Mouse (Mus musculus) neural tube, embryonic 14.5 days (tissue): ENCODE data around the gene Gusb. TPM values are rescaled to one million over a fixed set of nuclear protein-coding genes. Genes with fewer than 3 reads are reported as not detected.
A peak's percentile ranks its signal among the peaks of the same experiment; 100 is the strongest.

Experiments used
- ATAC-seq: fragments of 200-750 bp; cut with Nextera tagmentation; 2 replicates; pipeline ENCODE4 v1.8.0; 2017; ENCODE audit warnings: low read depth, mild to moderate bottlenecking, moderate TSS enrichment, moderate library complexity
- H3K27ac ChIP-seq: fragments of 300-500 bp; sonication (generic); 2 replicates; pipeline ENCODE4 v1.5.1; 2014; ENCODE audit warnings: low read depth, mild to moderate bottlenecking, control low read depth, low read length, moderate library complexity, mixed read lengths
- H3K27me3 ChIP-seq: fragments of 300-500 bp; sonication (generic); 2 replicates; pipeline ENCODE4 v1.6.1; 2014; ENCODE audit warnings: low read length; ENCODE audit not compliant: control insufficient read depth, insufficient read depth
- H3K36me3 ChIP-seq: fragments of 300-500 bp; sonication (generic); 2 replicates; pipeline ENCODE4 v1.6.1; 2014; ENCODE audit warnings: low read length, mixed read lengths; ENCODE audit not compliant: control insufficient read depth, insufficient read depth
- H3K4me1 ChIP-seq: fragments of 300-500 bp; sonication (generic); 2 replicates; pipeline ENCODE4 v1.6.1; 2014; ENCODE audit warnings: low read length; ENCODE audit not compliant: control insufficient read depth, insufficient read depth
- H3K4me2 ChIP-seq: fragments of 300-500 bp; sonication (generic); 2 replicates; pipeline ENCODE4 v1.6.1; 2014; ENCODE audit warnings: mild to moderate bottlenecking, low read depth, low read length, control low read depth
- H3K4me3 ChIP-seq: fragments of 300-500 bp; sonication (generic); 2 replicates; pipeline ENCODE4 v1.5.1; 2014; ENCODE audit warnings: low read depth, low read length, control low read depth, mixed read lengths
- H3K9ac ChIP-seq: fragments of 300-500 bp; sonication (generic); replicated peaks from 2 replicates; pipeline ENCODE4 v1.6.1; 2014; ENCODE audit warnings: low read depth, mild to moderate bottlenecking, control low read depth, low read length, mixed read lengths
- H3K9me3 ChIP-seq: fragments of 300-500 bp; sonication (generic); 2 replicates; pipeline ENCODE4 v1.6.1; 2016; ENCODE audit warnings: low read length; ENCODE audit not compliant: control insufficient read depth
- WGBS: fragments of 180-500 bp; shearing (Covaris S2); extraction: QIAGEN DNeasy Blood & Tissue Kit; methylation state at CpG from one replicate; pipeline ENCODE4 v1.1.7; 2014; 5-methylcytosine and 5-hydroxymethylcytosine counted together
- polyA plus RNA-seq: library from polyadenylated mRNA; unstranded; fragments of >200 nt; fragmentation: Nextera tagmentation; extraction: Ambion mirVana; gene quantifications from 2 replicates; pipeline ENCODE4 v1.2.1, GENCODE M21; 2014

The Gusb gene
- 32.7 and 38.0 TPM in 2 replicates for polyA plus RNA-seq

- H3K4me1 ChIP-seq: no peaks in the 10 kb centered on the region
- H3K36me3 ChIP-seq: no peaks in the 10 kb centered on the region
- H3K27me3 ChIP-seq: no peaks in the 10 kb centered on the region
- peak within 1 kb of the TSS; percentile 49 for H3K4me3 ChIP-seq
- peak within 1 kb of the TSS; percentile 62 for H3K9ac ChIP-seq
- H3K27ac ChIP-seq: no peak within 1 kb of the TSS
- no peaks in the 10 kb centered on the region for H3K9me3 ChIP-seq
- ATAC-seq: peak; percentile 90
- peak within 1 kb of the TSS; percentile 67 for H3K4me2 ChIP-seq
- WGBS: 3% methylated on average over 39 of the region's 39 CpGs
These were observed at the start of gene Gusb for GRCm38 (mm10) chr5:130002301-130003146. Gusb (minus strand) TSS chr5:130003049.

- Histone ChIP-seq H3K4me2 (no peak overlapping the region), H3K4me1 (no peaks in the 10 kb centered on the region), H3K4me3 (no peak overlapping the region), H3K27me3 (no peaks in the 10 kb centered on the region), H3K9me3 (no peaks in the 10 kb centered on the region), H3K9ac (no peak overlapping the region), H3K36me3 (peaks cover 12% of the 10 kb centered on the region), H3K27ac (no peak overlapping the region)
- WGBS: 87% methylated on average over 5 of the region's 5 CpGs
- no peak for ATAC-seq
These were observed 49.7 kb upstream of the Gusb start for GRCm38 (mm10) chr5:130052510-130052909.

GRCm38 (mm10) chr5:130051073-130051860, 48.4 kb upstream of the Gusb start:
- Histone ChIP-seq H3K4me1 (no peaks in the 10 kb centered on the region), H3K9me3 (no peaks in the 10 kb centered on the region), H3K27me3 (no peaks in the 10 kb centered on the region), H3K4me3 (no peak overlapping the region), H3K27ac (no peak overlapping the region), H3K9ac (no peak overlapping the region), H3K36me3 (peaks cover 12% of the 10 kb centered on the region), H3K4me2 (no peak overlapping the region)
- ATAC-seq: no peak
- WGBS: 93% methylated on average over 15 of the region's 15 CpGs

GRCm38 (mm10) chr5:130050416-130050815, 47.6 kb upstream of the Gusb start:
- peaks cover 16% of the 10 kb centered on the region for H3K36me3 ChIP-seq
- H3K4me2 ChIP-seq: no peak overlapping the region
- no peaks in the 10 kb centered on the region for H3K4me1 ChIP-seq
- 70% methylated on average over 6 of the region's 6 CpGs for WGBS
- H3K4me3 ChIP-seq: no peak overlapping the region
- no peak overlapping the region; the same call in 1 of the 2 replicates for H3K27ac ChIP-seq
- no peaks in the 10 kb centered on the region for H3K9me3 ChIP-seq
- H3K9ac ChIP-seq: no peak overlapping the region
- ATAC-seq: no peak
- no peaks in the 10 kb centered on the region for H3K27me3 ChIP-seq

- ATAC-seq: no peak
- Histone ChIP-seq H3K4me2 (no peak overlapping the region), H3K4me3 (no peak overlapping the region), H3K9me3 (no peaks in the 10 kb centered on the region), H3K27ac (no peak overlapping the region), H3K27me3 (no peaks in the 10 kb centered on the region), H3K9ac (no peak overlapping the region), H3K4me1 (no peaks in the 10 kb centered on the region), H3K36me3 (peaks cover 16% of the 10 kb centered on the region)
- WGBS: 86% methylated on average over 15 of the region's 15 CpGs
These were observed 46.1 kb upstream of the Gusb start for GRCm38 (mm10) chr5:130048786-130049520.

GRCm38 (mm10) chr5:130047013-130047412, 44.2 kb upstream of the Gusb start:
- H3K4me3 ChIP-seq: no peak overlapping the region
- no peak for ATAC-seq
- H3K4me1 ChIP-seq: no peaks in the 10 kb centered on the region
- no peak overlapping the region for H3K9ac ChIP-seq
- H3K27me3 ChIP-seq: no peaks in the 10 kb centered on the region
- H3K9me3 ChIP-seq: no peaks in the 10 kb centered on the region
- no peak overlapping the region for H3K4me2 ChIP-seq
- H3K36me3 ChIP-seq: peaks cover 24% of the 10 kb centered on the region
- WGBS: 79% methylated on average over 6 of the region's 6 CpGs
- no peak overlapping the region for H3K27ac ChIP-seq

- Histone ChIP-seq H3K4me3 (no peak overlapping the region), H3K27ac (no peak overlapping the region), H3K4me1 (no peaks in the 10 kb centered on the region), H3K36me3 (peaks cover 24% of the 10 kb centered on the region), H3K9ac (no peak overlapping the region), H3K4me2 (no peak overlapping the region), H3K9me3 (no peaks in the 10 kb centered on the region), H3K27me3 (no peaks in the 10 kb centered on the region)
- 94% methylated on average over 10 of the region's 10 CpGs for WGBS
- ATAC-seq: no peak
These were observed 43.7 kb upstream of the Gusb start for GRCm38 (mm10) chr5:130046589-130046988.

- ATAC-seq: no peak
- H3K27ac ChIP-seq: no peak overlapping the region
- no peaks in the 10 kb centered on the region for H3K9me3 ChIP-seq
- no peak overlapping the region for H3K9ac ChIP-seq
- no peaks in the 10 kb centered on the region for H3K4me1 ChIP-seq
- no peak overlapping the region for H3K4me2 ChIP-seq
- no peak overlapping the region for H3K4me3 ChIP-seq
- H3K36me3 ChIP-seq: peaks cover 23% of the 10 kb centered on the region
- WGBS: 93% methylated on average over 7 of the region's 7 CpGs
- H3K27me3 ChIP-seq: no peaks in the 10 kb centered on the region
These were observed 43.3 kb upstream of the Gusb start for GRCm38 (mm10) chr5:130046100-130046499.
